Mouse (Mus musculus) liver, embryonic 14.5 days (tissue): ENCODE data around the gene Snx8.

Source experiments
- CTCF ChIP-seq: IDR thresholded peaks from 2 replicates; pipeline ENCODE4 v1.5.1; 2016; ENCODE audit warnings: antibody characterized with exemption, low read depth, control low read depth
- EP300 ChIP-seq: IDR thresholded peaks from 2 replicates; pipeline ENCODE4 v1.6.1; 2016; ENCODE audit warnings: antibody characterized with exemption, low read depth

- TF ChIP-seq CTCF (no peak), EP300 (no peak)
These were observed 13.7 kb upstream of the Snx8 start for GRCm38 (mm10) chr5:140402640-140403270.
